Mouse (Mus musculus): ENCODE data around the gene Pik3r2. TPM values are rescaled to one million over a fixed set of nuclear protein-coding genes. Genes with fewer than 3 reads are reported as not detected.

The Pik3r2 gene
- total RNA-seq, 2 experiments from 2014 or later, result 72.0 to 78.8 TPM

- no peak for DNase-seq (ENCODE audit: low spot score in 2 of 2)
Observed at GRCm38 (mm10) chr8:70802786-70803510, 26.4 kb upstream of the Pik3r2 start.

GRCm38 (mm10) chr8:70801830-70802229 lies 25.3 kb upstream of the Pik3r2 start:
- no peak for DNase-seq (ENCODE audit: low spot score in 2 of 2)

GRCm38 (mm10) chr8:70801156-70801555 lies 24.6 kb upstream of the Pik3r2 start:
- no peak for DNase-seq (ENCODE audit: low spot score in 2 of 2)

GRCm38 (mm10) chr8:70800648-70801047 lies 24.1 kb upstream of the Pik3r2 start:
- no peak for DNase-seq (ENCODE audit: low spot score in 2 of 2)

GRCm38 (mm10) chr8:70798281-70798680 lies 21.8 kb upstream of the Pik3r2 start:
- no peak for DNase-seq (ENCODE audit: low spot score in 2 of 2)

GRCm38 (mm10) chr8:70797081-70798070 lies 20.9 kb upstream of the Pik3r2 start:
- peak; percentile 63 to 82 for DNase-seq (ENCODE audit: low spot score in 2 of 2)

- peak in 1 of 2 experiments; percentile 78 for DNase-seq (ENCODE audit: low spot score in 2 of 2)
Observed at GRCm38 (mm10) chr8:70796403-70797080, 20.0 kb upstream of the Pik3r2 start.

- DNase-seq (ENCODE audit: low spot score in 2 of 2), result no peak
Observed at GRCm38 (mm10) chr8:70795370-70795769, 18.9 kb upstream of the Pik3r2 start.

- no peak for DNase-seq (ENCODE audit: low spot score in 2 of 2)
Observed at GRCm38 (mm10) chr8:70794215-70794614, 17.7 kb upstream of the Pik3r2 start.

GRCm38 (mm10) chr8:70792700-70793099 lies 16.2 kb upstream of the Pik3r2 start:
- DNase-seq (ENCODE audit: low spot score in 2 of 2), result no peak

- DNase-seq (ENCODE audit: low spot score in 2 of 2), result peak; percentile 94
Observed at GRCm38 (mm10) chr8:70791975-70792691, 15.6 kb upstream of the Pik3r2 start.

GRCm38 (mm10) chr8:70791294-70791701 lies 14.8 kb upstream of the Pik3r2 start:
- no peak for DNase-seq (ENCODE audit: low spot score in 2 of 2)

- no peak for DNase-seq (ENCODE audit: low spot score in 2 of 2)
Observed at GRCm38 (mm10) chr8:70790846-70791245, 14.3 kb upstream of the Pik3r2 start.

- no peak for DNase-seq (ENCODE audit: low spot score in 2 of 2)
Observed at GRCm38 (mm10) chr8:70789046-70789445, 12.5 kb upstream of the Pik3r2 start.

- no peak for DNase-seq (ENCODE audit: low spot score in 2 of 2)
Observed at GRCm38 (mm10) chr8:70787941-70788667, 11.6 kb upstream of the Pik3r2 start.

- DNase-seq (ENCODE audit: low spot score in 2 of 2), result no peak
Observed at GRCm38 (mm10) chr8:70787051-70787445, 10.5 kb upstream of the Pik3r2 start.

- DNase-seq (ENCODE audit: low spot score in 2 of 2), result no peak
Observed at GRCm38 (mm10) chr8:70786291-70787050, 10.0 kb upstream of the Pik3r2 start.

GRCm38 (mm10) chr8:70780093-70780492 lies 3.6 kb upstream of the Pik3r2 start:
- DNase-seq (ENCODE audit: low spot score in 2 of 2), result no peak

- DNase-seq (ENCODE audit: low spot score in 2 of 2), result no peak
Observed at GRCm38 (mm10) chr8:70775851-70776495, 540 bp downstream of the Pik3r2 start.
